Mouse (Mus musculus): ENCODE measurements around the gene Nlrc3. TPM values are rescaled to one million over a fixed set of nuclear protein-coding genes. Genes with fewer than 3 reads are reported as not detected.
"Not testable (repeated sequence)": the region's sequence is repeated elsewhere in the genome, so short reads cannot be mapped to it uniquely, and the experiment has no call there.

The Nlrc3 gene
- total RNA-seq (2015; ENCODE audit: low replicate concordance) = 0.84 and 1.1 TPM in 2 replicates
- 0.45 and 1.9 TPM in 2 replicates for total RNA-seq (2017; ENCODE audit: low replicate concordance)

GRCm38 (mm10) chr16:3976251-3976671 is at the start of gene Nlrc3:
Nlrc3 (minus strand) TSS chr16:3976632.
- ATAC-seq (replicated peaks; ENCODE audit: low FRiP score, poor library complexity, severe bottlenecking) = 0 out of 2 replicates have a peak, but pooled peaks have one; percentile 20

DNA sequence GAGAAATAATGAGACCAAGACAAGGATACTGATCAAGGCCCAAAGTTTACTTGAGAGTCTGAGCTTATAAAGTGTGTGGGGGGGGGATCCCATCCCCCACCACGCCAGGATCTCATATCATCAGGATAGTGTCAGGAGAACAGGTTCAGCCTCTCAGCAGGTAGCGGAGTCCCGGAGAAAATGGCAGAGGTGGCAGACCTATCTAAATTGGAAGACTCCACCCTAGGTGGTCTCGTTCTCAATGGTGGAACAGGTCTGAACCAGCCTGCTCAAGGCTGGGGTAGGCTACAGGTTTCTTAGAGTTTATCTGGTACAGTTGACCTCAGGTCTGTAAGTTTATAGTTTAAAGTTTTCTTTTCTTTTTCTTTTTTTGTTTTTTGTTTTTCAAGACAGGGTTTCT is 46.3 kb upstream of the Nlrc3 start:
- ATAC-seq (replicated peaks; ENCODE audit: low FRiP score, poor library complexity, severe bottlenecking) = no peak

GRCm38 (mm10) chr16:4021241-4021640 is 44.8 kb upstream of the Nlrc3 start:
- ATAC-seq (replicated peaks; ENCODE audit: low FRiP score, poor library complexity, severe bottlenecking) = no peak

- ATAC-seq (replicated peaks; ENCODE audit: low FRiP score, poor library complexity, severe bottlenecking) = not testable (repeated sequence)
These were observed 41.0 kb upstream of the Nlrc3 start for GRCm38 (mm10) chr16:4017466-4017865.

DNA sequence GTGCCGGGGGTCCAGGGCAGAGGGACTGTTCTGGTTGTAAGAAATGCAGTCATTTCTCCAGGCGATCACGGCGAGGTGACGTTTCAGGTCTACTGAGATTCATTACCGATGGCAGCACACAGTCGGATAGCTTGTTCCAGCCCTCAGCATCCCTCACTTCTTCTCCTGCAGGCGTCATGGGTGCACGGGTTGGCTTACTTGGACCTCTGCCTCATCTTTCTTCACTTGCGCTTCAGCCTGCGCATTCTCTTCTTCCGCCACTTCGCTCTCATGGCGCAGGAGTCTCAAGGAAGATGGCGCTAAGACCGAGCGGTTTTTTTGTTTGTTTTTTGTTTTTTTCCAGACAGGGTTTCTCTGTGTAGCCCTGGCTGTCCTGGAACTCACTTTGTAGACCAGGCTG is 40.4 kb upstream of the Nlrc3 start:
- not testable (repeated sequence) for ATAC-seq (replicated peaks; ENCODE audit: low FRiP score, poor library complexity, severe bottlenecking)

DNA sequence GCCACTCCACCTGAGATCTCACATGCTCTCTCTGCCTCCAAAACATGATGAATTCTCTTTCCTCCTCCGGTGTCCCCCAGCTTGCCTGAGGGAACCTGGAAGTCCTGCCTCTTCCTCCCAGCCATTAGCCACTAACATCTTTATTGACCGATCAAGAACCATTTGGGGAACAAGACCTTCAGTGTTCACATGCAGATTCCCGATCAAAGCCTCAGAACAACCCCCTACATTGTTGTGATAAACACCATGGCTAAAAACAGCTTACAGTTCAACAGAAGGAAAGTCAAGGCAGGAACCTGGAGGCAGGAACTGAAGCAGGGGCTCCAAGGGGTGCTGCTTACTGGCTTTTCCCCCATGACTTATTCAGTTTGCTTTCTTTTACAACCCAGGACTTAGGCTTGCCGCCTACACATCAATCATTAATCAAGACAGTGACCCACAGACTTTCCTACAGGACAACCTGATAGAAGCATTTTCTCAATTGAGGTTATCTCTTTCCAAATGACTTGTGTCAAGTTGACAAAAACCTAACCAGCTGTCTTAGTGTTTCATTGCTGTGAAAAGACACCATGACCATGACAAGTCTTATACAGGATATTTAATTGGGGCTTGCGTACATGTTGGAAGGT is 37.7 kb upstream of the Nlrc3 start:
- no peak for ATAC-seq (replicated peaks; ENCODE audit: low FRiP score, poor library complexity, severe bottlenecking)

GRCm38 (mm10) chr16:4012882-4013570 is 36.6 kb upstream of the Nlrc3 start:
- peak; percentile 96 for ATAC-seq (replicated peaks; ENCODE audit: low FRiP score, poor library complexity, severe bottlenecking)

GRCm38 (mm10) chr16:4003489-4004398 is 27.3 kb upstream of the Nlrc3 start, which contains the start of gene Slx4:
Slx4 (minus strand) TSS chr16:4003770.
- peak; percentile 94 for ATAC-seq (replicated peaks; ENCODE audit: low FRiP score, poor library complexity, severe bottlenecking)

GRCm38 (mm10) chr16:3988410-3988809 is 12.0 kb upstream of the Nlrc3 start:
- no peak for ATAC-seq (replicated peaks; ENCODE audit: low FRiP score, poor library complexity, severe bottlenecking)

- no peak for ATAC-seq (replicated peaks; ENCODE audit: low FRiP score, poor library complexity, severe bottlenecking)
These were observed 6.8 kb upstream of the Nlrc3 start for GRCm38 (mm10) chr16:3983146-3983700.

DNA sequence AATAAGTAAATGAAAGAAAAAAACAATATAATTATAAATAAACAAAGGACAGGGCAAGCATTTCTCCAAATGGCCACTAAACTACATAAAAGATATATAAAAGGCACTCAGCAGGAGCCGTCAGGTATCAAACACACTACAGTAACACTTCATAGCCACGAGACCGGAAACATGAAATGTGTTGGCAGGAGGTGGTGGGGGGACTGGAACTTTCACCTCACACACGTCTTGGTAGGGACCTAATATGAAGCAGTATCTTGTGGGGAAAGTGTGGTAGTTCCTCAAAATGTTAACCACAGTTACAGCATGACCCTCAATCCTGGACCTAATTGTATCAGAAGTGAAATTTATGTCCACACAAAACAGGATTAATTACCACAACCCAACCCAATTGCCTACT is 5.7 kb upstream of the Nlrc3 start:
- no peak for ATAC-seq (replicated peaks; ENCODE audit: low FRiP score, poor library complexity, severe bottlenecking)

DNA sequence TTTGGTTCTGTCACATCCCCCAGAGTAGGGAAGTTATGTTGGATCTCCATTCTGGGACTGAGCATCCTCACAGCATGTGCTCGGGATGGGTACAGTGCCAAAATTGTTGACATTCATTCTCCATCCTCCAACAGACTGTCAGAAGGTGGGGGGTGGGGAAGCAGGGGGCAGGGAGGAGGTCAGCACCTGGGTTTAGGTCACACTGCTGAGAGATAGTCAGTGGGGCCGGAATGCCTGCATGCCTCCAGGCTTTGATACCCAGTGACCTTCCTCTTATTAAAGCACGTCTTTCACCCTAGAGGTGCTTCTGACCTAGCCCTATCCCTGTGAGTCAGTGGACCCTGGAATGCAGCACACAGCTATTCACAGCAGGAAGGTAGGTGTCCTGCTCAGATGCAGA is 280 bp upstream of the Nlrc3 start:
- ATAC-seq (replicated peaks; ENCODE audit: low FRiP score, poor library complexity, severe bottlenecking) = no peak

DNA sequence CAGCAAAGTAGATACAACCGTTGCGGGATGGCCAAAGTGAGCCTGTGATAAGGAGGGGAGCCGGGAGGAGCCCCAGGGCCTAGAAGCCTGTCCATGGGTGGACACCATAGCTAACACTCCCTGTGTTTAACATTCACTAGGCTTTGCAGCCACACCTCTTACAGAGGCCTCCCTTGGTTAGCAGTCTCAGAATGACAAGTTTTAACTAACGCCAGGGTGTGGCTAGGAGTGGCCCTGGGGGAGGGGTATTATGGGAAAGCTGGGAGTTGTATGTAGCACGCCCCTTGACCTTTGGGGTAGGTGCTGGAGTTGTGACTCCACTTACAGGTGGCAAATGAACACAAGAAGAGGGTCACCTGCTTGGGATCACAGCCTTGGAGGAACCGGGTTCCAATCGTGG is 774 bp downstream of the Nlrc3 start:
- no peak for ATAC-seq (replicated peaks; ENCODE audit: low FRiP score, poor library complexity, severe bottlenecking)

GRCm38 (mm10) chr16:3974456-3974855 is 2.0 kb downstream of the Nlrc3 start:
- ATAC-seq (replicated peaks; ENCODE audit: low FRiP score, poor library complexity, severe bottlenecking) = not testable (repeated sequence)

DNA sequence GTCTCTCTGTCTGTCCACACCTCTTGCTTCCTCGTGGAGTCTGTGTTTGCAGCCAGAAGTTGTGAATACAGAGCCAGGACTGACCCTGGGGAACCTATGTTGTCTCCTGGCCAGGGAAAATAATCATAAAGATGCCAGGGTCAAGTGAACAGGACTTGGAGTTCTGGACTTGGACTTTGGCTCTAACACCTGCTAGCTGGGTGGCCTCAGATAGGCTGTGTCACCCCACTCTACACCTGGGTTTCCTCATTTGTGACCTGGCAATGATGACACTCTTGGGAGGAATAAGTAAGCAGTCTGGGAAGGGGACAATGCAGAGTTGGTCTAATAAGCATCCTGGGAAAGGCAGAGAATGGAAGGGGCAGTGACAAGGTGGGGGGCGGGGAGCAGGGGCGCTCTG is 10.9 kb downstream of the Nlrc3 start:
- ATAC-seq (replicated peaks; ENCODE audit: low FRiP score, poor library complexity, severe bottlenecking) = no peak

GRCm38 (mm10) chr16:3964990-3965389 is 11.4 kb downstream of the Nlrc3 start:
- ATAC-seq (replicated peaks; ENCODE audit: low FRiP score, poor library complexity, severe bottlenecking) = no peak

DNA sequence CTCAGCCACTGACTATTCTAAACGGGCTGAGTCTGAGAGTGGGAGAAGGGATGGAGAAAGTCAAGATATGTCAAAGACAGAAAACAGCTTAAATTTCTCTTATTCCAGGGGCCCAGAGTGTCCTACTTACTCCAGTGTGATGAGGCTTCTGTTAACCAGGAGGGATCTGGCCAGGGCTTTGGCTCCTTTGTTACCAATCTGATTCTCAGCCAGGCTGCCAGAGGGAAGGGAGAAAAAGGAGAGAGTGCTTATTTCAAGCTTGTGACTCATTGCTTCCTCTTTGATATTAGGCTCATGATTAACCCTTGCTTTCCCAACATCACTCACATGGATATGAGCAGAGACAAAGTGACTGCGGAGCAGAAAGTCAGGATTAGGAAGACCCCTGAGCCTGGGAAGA is 17.2 kb downstream of the Nlrc3 start:
- no peak for ATAC-seq (replicated peaks; ENCODE audit: low FRiP score, poor library complexity, severe bottlenecking)

DNA sequence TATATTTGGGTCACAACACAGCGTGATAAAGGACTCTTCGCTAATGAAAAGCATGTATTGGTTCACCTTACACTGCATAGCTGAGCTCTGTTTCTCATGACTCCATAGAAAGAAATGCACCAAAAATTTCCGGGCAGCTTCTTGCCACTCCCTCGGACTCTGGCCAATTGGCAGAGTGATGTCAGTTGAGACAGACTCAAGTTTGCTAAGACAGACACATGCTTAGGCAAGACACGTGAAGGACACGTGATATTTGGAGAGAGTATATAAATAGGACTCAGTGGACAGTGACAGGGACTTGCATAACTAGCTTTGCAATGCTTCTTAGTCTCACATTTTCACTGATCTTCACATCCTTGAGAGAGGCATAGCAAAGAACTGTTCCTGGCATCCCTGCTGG is 20.1 kb downstream of the Nlrc3 start:
- no peak for ATAC-seq (replicated peaks; ENCODE audit: low FRiP score, poor library complexity, severe bottlenecking)

GRCm38 (mm10) chr16:3951141-3951540 is 25.3 kb downstream of the Nlrc3 start:
- ATAC-seq (replicated peaks; ENCODE audit: low FRiP score, poor library complexity, severe bottlenecking) = no peak

- no peak for ATAC-seq (replicated peaks; ENCODE audit: low FRiP score, poor library complexity, severe bottlenecking)
These were observed 41.7 kb downstream of the Nlrc3 start for GRCm38 (mm10) chr16:3934701-3935100.

Data from erythroid progenitor cell, adult 5-6 weeks (primary cell).